Mouse (Mus musculus) B cell, adult 67 days (primary cell): ENCODE data around the gene Eya4. TPM values are rescaled to one million over a fixed set of nuclear protein-coding genes. Genes with fewer than 3 reads are reported as not detected.

Experiments
- total RNA-seq, 2 experiments: library from RNA; stranded (reverse); gene quantifications; 4 replicates each; pipeline ENCODE4 v1.2.4; 2023

Eya4 gene
- total RNA-seq, result not detected

DNA sequence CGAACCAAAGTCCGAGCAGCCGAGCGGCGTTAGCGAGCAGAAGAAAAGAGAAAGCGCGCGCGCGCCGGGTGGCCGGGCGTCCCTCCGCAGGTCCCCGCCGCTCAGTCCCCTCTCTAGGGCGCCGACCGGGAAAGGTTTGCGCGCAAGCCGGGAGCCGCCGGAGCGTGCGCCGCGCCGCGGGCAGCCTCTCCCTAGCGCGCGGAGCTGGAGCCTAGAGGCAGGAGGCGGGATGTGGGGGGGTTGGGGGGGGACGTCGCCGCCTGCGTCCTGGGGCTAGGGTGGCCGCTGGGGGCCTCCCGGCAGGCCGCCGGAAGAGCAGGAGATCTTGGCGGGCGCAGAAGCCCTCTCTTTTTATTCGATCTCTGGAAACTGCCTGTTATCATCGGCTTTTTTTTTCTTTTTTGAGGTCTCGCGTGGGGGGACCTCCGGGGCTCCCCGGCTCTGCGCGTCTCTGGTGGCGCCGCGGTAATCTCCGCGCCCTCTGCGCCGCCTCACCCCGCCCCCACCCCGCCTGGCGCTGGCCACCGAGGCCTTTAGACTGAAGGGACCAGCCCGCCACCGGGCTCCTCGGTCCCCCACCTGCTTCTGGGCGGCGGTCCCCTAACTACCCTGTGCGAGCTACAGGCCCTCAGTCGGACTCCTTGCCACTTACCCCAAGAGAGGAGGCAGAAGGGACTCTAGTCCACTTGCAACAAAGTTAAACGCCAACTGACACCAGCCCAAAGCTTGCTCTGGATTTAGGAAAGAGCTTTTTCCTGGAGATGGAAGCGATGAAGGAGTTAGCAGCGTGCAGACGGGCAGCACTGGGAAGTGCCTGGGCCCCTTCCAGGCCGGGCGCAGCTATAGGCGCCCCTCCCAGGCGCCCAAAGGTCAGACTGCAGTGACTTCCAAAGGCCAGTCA lies at the start of gene Eya4:
Gene Eya4, minus strand, starts transcription at position 776 of the 901 bp plus-strand sequence.

